Mouse (Mus musculus) thymus, postnatal 0 days (tissue): ENCODE results near the gene Zkscan4. TPM values are rescaled to one million over a fixed set of nuclear protein-coding genes. Genes with fewer than 3 reads are reported as not detected.
"Not testable (repeated sequence)": the region's sequence is repeated elsewhere in the genome, so short reads cannot be mapped to it uniquely, and the experiment has no call there.

Experiments used
- DNase-seq: peaks from one replicate; pipeline ENCODE4 v3.0.0-alpha.2; 2015; ENCODE audit warnings: low spot score
- polyA plus RNA-seq: library from polyadenylated mRNA; unstranded; fragments of >200 nt; fragmentation: Nextera tagmentation; extraction: Ambion mirVana; gene quantifications from 2 replicates; pipeline ENCODE4 v1.2.1, GENCODE M21; 2015

Gene Zkscan4
- polyA plus RNA-seq = 1.1 and 1.2 TPM in 2 replicates

GRCm38 (mm10) chr13:21478759-21479670 lies at the start of gene Zkscan4, which contains the start of gene Gm10065:
Gene Zkscan4 (plus strand): TSS chr13:21478907.
Gene Gm10065 (minus strand): TSS chr13:21479441.
- DNase-seq = peak; percentile 17

- no peak for DNase-seq
Measured at GRCm38 (mm10) chr13:21435476-21435875, 43.2 kb upstream of the Zkscan4 start.

GRCm38 (mm10) chr13:21440503-21441206 lies 38.1 kb upstream of the Zkscan4 start, which contains the start of gene Pgbd1:
Gene Pgbd1 (minus strand): TSS chr13:21441058.
- DNase-seq = peak; percentile 77

- no peak for DNase-seq
Measured at GRCm38 (mm10) chr13:21441207-21441572, 37.5 kb upstream of the Zkscan4 start.

GRCm38 (mm10) chr13:21446796-21447195 lies 31.9 kb upstream of the Zkscan4 start:
- DNase-seq = no peak

GRCm38 (mm10) chr13:21447856-21448614 lies 30.7 kb upstream of the Zkscan4 start:
- no peak for DNase-seq

GRCm38 (mm10) chr13:21453042-21453441 lies 25.7 kb upstream of the Zkscan4 start:
- no peak for DNase-seq

- peak; percentile 82 for DNase-seq
Measured at GRCm38 (mm10) chr13:21453449-21453848, 25.3 kb upstream of the Zkscan4 start, which contains the start of gene Zscan26. Gene Zscan26 (minus strand): TSS chr13:21453730.

GRCm38 (mm10) chr13:21454133-21454532 lies 24.6 kb upstream of the Zkscan4 start:
- DNase-seq = no peak

- DNase-seq = no peak
Measured at GRCm38 (mm10) chr13:21456347-21456746, 22.4 kb upstream of the Zkscan4 start.

GRCm38 (mm10) chr13:21462516-21462915 lies 16.2 kb upstream of the Zkscan4 start:
- DNase-seq = not testable (repeated sequence)

GRCm38 (mm10) chr13:21467336-21467735 lies 11.4 kb upstream of the Zkscan4 start:
- no peak for DNase-seq

GRCm38 (mm10) chr13:21468061-21469019 lies 10.4 kb upstream of the Zkscan4 start, which contains the start of gene Nkapl:
Gene Nkapl (minus strand): TSS chr13:21468509.
- peak; percentile 72 for DNase-seq

GRCm38 (mm10) chr13:21469097-21469496 lies 9.6 kb upstream of the Zkscan4 start:
- DNase-seq = no peak

- no peak for DNase-seq
Measured at GRCm38 (mm10) chr13:21472427-21472826, 6.3 kb upstream of the Zkscan4 start.

- no peak for DNase-seq
Measured at GRCm38 (mm10) chr13:21486881-21487280, 8.2 kb downstream of the Zkscan4 start.

- no peak for DNase-seq
Measured at GRCm38 (mm10) chr13:21492847-21493246, 14.1 kb downstream of the Zkscan4 start.

- no peak for DNase-seq
Measured at GRCm38 (mm10) chr13:21495080-21495479, 16.4 kb downstream of the Zkscan4 start, which contains the start of gene AK157302. Gene AK157302 (plus strand): TSS chr13:21495223.

GRCm38 (mm10) chr13:21501182-21501581 lies 22.5 kb downstream of the Zkscan4 start, which contains the start of gene Gm11273:
Gene Gm11273 (minus strand): TSS chr13:21501418.
- not testable (repeated sequence) for DNase-seq

- DNase-seq = no peak
Measured at GRCm38 (mm10) chr13:21502296-21502695, 23.6 kb downstream of the Zkscan4 start.
